Mouse (Mus musculus) 3T3-L1 (cell line): ENCODE measurements around the gene Krt32.

ENCODE experiments used
- DNase-seq: peaks from one replicate; pipeline ENCODE4 v3.0.0-alpha.2; 2015; ENCODE audit warnings: low read depth, low spot score

The Krt32 gene

GRCm38 (mm10) chr11:100055686-100056655, 32.1 kb downstream of the Krt32 start:
- DNase-seq, result peak; percentile 92

DNA sequence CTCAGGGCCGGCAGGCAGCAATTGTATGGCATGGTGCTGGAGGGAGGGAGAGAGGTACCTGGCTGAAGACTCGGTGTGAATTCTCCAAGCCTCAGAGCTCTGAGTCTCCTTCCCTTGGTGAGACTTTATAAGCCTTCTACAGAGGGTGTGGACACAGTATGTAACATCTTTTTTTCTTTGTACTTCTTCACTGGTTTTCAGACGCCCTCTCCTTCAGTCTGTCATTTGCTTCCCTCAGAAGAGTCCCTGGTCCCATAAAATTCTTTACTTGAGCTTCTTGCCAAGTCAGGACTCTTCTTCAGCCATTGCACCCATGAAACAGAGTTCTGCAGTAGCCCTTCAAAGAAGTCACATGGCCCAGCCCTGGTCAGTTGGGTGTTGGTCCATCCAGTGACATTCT, 37.6 kb downstream of the Krt32 start, which contains the start of gene Krt31:
Gene Krt31 (minus strand): TSS at position 101 of the 400 bp plus-strand sequence.
- no peak for DNase-seq

DNA sequence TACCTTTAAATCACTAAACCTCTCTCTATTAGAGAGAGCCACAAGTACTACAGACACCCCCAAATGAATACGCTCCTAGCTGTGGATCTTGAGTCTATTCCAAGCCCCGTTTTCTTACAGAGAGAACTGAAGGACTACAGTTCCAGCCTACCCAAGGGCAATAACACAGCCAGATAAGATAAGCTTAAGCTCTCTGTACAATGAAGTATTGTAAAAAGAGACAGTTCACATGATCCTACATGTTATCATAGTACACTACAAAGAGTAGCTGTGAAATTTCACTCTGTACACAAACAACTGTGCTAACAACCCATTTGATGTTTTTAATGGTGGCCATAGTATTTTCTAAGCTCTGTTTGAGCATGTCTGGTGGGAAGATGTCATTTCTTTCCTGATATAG, 40.8 kb downstream of the Krt32 start:
- no peak for DNase-seq

DNA sequence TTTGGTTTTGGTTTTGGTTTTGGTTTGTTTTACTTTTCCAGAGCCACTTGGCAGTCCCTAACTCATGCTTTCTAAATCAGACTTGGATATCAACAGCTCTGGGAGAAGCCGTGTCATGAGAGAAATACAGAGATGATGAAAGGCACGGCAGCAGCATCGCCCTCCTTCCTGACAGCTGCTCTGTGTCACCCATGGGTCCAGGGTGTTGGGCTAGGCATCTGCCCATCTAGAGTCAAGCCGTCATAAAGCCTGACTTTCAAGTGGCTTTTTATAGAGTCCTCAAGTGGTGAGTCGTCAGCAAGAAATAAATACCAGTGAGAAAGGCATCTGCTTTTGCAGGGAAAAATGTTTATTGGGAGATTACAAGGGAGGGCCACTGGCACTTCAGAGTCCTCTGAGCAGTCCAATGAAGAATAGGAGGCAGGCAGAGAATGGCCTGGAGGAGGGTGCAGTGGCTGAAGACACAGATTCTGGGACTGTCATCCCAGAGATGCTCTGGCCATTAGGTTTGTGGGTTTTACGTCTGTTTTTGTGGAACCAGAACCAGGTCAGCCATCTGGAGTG, 41.6 kb downstream of the Krt32 start:
- peak; percentile 20 for DNase-seq

DNA sequence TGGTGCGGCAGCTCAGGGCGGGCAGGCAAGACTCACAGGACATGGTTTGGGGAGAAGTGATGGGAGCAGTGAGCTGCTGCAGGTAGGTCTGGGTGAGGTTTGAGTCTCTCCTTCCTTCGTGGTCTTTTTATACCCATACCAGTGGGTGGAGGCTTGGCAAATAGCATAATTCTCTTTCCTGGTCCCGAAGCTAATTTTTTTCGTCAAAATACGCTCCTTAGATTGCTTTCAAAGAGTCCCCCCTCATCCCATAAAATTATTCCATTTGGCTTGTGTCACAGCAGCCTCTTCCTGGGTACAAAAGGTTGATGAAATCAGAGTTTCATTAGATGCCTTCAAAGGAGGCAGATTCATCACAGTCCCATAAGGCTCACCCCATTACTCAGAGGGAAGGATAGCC, 46.6 kb downstream of the Krt32 start, which contains the start of gene Krt34:
Gene Krt34 (minus strand): TSS at position 101 of the 400 bp plus-strand sequence.
- no peak for DNase-seq
